Mouse (Mus musculus): ENCODE data around the gene Sema4g.

DNA sequence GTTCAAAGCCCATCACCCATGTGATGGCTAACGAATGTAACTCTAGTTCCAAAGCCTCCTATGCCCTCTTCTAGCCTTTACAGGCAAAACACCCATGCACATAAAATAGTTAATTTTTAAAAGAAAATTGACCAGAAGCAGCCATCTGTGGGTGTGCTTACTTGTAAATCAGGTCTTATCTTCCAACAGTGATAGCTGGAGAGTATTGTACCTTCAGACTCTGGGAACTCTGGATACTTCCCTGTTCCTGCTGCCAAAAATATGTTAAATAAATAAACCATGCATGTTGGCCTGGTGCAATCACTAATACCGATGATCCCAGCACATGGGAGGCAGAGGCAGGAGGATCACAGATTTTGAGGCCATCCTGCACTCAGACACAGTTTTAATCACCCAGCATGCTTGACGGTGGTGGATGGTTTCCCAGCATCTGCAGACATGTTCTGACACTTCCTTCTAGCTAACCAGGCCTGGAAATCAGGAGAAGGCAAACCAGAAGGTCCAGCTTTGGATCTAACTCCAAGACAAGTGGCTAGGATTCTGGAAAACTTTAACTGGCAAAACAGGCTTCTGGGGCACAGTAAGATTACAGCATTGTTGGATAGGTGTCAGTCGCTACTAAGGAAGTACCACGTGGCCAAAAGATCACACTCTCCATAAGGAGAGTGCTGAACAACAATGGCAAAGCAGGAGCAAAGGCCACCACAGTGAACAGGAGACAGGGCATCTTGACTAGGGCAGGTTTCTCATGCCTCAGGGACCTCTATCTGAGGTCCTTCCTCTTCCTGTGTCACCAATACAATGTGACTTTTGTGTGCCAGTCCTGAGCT, 3.5 kb upstream of the Sema4g start:
- TF ChIP-seq ZC3H11A (IDR thresholded peaks at IDR 0.05; ENCODE audit: borderline replicate concordance, low read depth, low read length) (no peak), CHD2 (IDR thresholded peaks at IDR 0.05; ENCODE audit: low read depth, low read length) (no peak), ZNF384 (IDR thresholded peaks at IDR 0.05; ENCODE audit: low read depth, low read length) (no peak), MAFK (IDR thresholded peaks at IDR 0.05; ENCODE audit: insufficient read depth, low read depth, low read length) (no peak), HCFC1 (IDR thresholded peaks at IDR 0.05; ENCODE audit: borderline replicate concordance, insufficient read depth, low read length) (no peak)

Data from ES-E14 (cell line).